Mouse (Mus musculus) liver, embryonic 16.5 days (tissue): ENCODE results near the gene Prr9. TPM values are rescaled to one million over a fixed set of nuclear protein-coding genes. Genes with fewer than 3 reads are reported as not detected.

Source experiments
- ATAC-seq: fragments of 200-750 bp; cut with Nextera tagmentation; 2 replicates; pipeline ENCODE4 v1.8.0; 2017; ENCODE audit warnings: low read depth, mild to moderate bottlenecking, moderate number of reproducible peaks, moderate library complexity
- H3K27ac ChIP-seq: fragments of 300-500 bp; sonication (generic); 2 replicates; pipeline ENCODE4 v1.5.1; 2014; ENCODE audit warnings: mild to moderate bottlenecking, low read length
- H3K27me3 ChIP-seq: fragments of 300-500 bp; sonication (generic); 2 replicates; pipeline ENCODE4 v1.6.1; 2014; ENCODE audit warnings: low read depth, low read length, mixed read lengths; ENCODE audit not compliant: control insufficient read depth, insufficient read depth
- H3K36me3 ChIP-seq: fragments of 300-500 bp; sonication (generic); 2 replicates; pipeline ENCODE4 v1.6.1; 2014; ENCODE audit warnings: mild to moderate bottlenecking; ENCODE audit not compliant: control insufficient read depth, insufficient read depth
- H3K4me1 ChIP-seq: fragments of 300-500 bp; sonication (generic); 2 replicates; pipeline ENCODE4 v1.6.1; 2014; ENCODE audit warnings: low read depth, low read length, mixed read lengths; ENCODE audit not compliant: control insufficient read depth
- H3K4me2 ChIP-seq: fragments of 300-500 bp; sonication (generic); 2 replicates; pipeline ENCODE4 v1.6.1; 2014; ENCODE audit warnings: low read depth, low read length, mixed read lengths
- H3K4me3 ChIP-seq: fragments of 300-500 bp; sonication (generic); 2 replicates; pipeline ENCODE4 v1.5.1; 2014; ENCODE audit warnings: low read depth, mild to moderate bottlenecking, low read length
- H3K9ac ChIP-seq: fragments of 300-500 bp; sonication (generic); 2 replicates; pipeline ENCODE4 v1.6.1; 2014; ENCODE audit warnings: low read depth, low read length
- H3K9me3 ChIP-seq: fragments of 300-500 bp; sonication (generic); replicated peaks from 2 replicates; pipeline ENCODE4 v1.6.1; 2016; ENCODE audit warnings: low read length; ENCODE audit not compliant: control insufficient read depth
- WGBS: fragments of 180-500 bp; shearing (Covaris S2); extraction: QIAGEN DNeasy Blood & Tissue Kit; methylation state at CpG from one replicate; pipeline ENCODE4 v1.1.7; 2014; ENCODE audit not compliant: insufficient replicate concordance; 5-methylcytosine and 5-hydroxymethylcytosine counted together
- polyA plus RNA-seq: library from polyadenylated mRNA; unstranded; fragments of >200 nt; fragmentation: Nextera tagmentation; extraction: Ambion mirVana; gene quantifications from 2 replicates; pipeline ENCODE4 v1.2.1, GENCODE M21; 2015

Prr9 gene
- polyA plus RNA-seq, 1 experiment from 2014 or later = not detected

- Histone ChIP-seq H3K4me3 (no peak overlapping the region), H3K9me3 (no peaks in the 10 kb centered on the region), H3K4me2 (no peak overlapping the region), H3K4me1 (no peaks in the 10 kb centered on the region), H3K9ac (no peak overlapping the region), H3K27me3 (no peaks in the 10 kb centered on the region), H3K27ac (no peak overlapping the region), H3K36me3 (no peaks in the 10 kb centered on the region)
- ATAC-seq = no peak
Observed at GRCm38 (mm10) chr3:92111526-92111925, 12.2 kb downstream of the Prr9 start.

GRCm38 (mm10) chr3:92110790-92111189 is 13.0 kb downstream of the Prr9 start:
- no peaks in the 10 kb centered on the region for H3K27me3 ChIP-seq
- no peak overlapping the region for H3K4me3 ChIP-seq
- H3K4me2 ChIP-seq = no peak overlapping the region
- H3K9me3 ChIP-seq = no peaks in the 10 kb centered on the region
- H3K4me1 ChIP-seq = no peaks in the 10 kb centered on the region
- H3K27ac ChIP-seq = no peak overlapping the region
- H3K9ac ChIP-seq = no peak overlapping the region
- ATAC-seq = no peak
- H3K36me3 ChIP-seq = no peaks in the 10 kb centered on the region

DNA sequence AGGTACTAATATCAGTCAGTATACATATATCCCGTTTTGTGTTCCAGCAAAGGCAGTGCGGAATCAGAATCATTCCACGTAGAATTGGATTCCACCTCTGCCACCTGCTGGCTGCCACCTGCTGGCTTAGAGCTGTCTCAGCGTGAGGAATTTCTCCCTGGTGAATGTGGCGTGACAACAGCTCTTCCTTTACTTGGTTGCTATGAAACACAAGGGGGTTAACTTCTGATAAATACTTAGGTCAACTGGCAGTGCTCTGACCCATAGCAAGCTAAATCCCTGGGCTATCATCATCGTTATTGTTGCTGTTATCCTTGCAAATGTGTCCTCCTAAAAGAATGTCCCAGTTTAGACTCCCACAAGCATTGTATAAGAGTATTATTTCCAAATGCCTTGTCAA is 17.2 kb downstream of the Prr9 start:
- WGBS = 13% methylated on average over 6 of the region's 6 CpGs
- no peak overlapping the region for H3K4me3 ChIP-seq
- no peaks in the 10 kb centered on the region for H3K27me3 ChIP-seq
- no peaks in the 10 kb centered on the region for H3K9me3 ChIP-seq
- ATAC-seq = no peak
- H3K36me3 ChIP-seq = no peaks in the 10 kb centered on the region
- no peak overlapping the region for H3K4me2 ChIP-seq
- H3K9ac ChIP-seq = no peak overlapping the region
- H3K27ac ChIP-seq = no peak overlapping the region
- H3K4me1 ChIP-seq = no peaks in the 10 kb centered on the region

DNA sequence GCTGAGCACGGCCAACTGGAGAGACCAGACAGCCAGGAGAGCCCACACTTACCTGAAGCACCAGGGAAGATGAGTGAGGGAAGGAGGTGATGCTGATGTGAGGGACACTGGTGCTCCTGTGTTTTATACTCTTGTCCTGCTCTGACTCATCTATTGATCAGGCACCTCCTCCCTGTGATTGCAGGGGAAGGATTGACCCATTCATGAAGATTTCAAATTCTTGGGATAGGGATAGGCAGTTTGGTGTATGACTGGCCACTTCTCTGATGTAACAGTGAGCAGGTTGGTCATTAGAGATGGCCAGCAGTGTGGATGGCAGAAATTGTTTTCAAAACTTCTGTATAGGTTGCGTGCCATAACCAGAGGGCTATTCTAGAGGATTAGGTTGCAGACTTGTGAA is 40.7 kb downstream of the Prr9 start, which contains the start of gene Lor:
Lor (minus strand) TSS at position 101 of the 400 bp plus-strand sequence.
- 55% methylated on average over 2 of the region's 2 CpGs for WGBS
- Histone ChIP-seq H3K4me1 (no peaks in the 10 kb centered on the region), H3K27ac (no peak within 1 kb of the TSS), H3K9me3 (no peaks in the 10 kb centered on the region), H3K4me3 (no peak within 1 kb of the TSS), H3K27me3 (peaks cover 51% of the 10 kb centered on the region), H3K4me2 (no peak within 1 kb of the TSS), H3K36me3 (no peaks in the 10 kb centered on the region), H3K9ac (no peak within 1 kb of the TSS)
- ATAC-seq = no peak

DNA sequence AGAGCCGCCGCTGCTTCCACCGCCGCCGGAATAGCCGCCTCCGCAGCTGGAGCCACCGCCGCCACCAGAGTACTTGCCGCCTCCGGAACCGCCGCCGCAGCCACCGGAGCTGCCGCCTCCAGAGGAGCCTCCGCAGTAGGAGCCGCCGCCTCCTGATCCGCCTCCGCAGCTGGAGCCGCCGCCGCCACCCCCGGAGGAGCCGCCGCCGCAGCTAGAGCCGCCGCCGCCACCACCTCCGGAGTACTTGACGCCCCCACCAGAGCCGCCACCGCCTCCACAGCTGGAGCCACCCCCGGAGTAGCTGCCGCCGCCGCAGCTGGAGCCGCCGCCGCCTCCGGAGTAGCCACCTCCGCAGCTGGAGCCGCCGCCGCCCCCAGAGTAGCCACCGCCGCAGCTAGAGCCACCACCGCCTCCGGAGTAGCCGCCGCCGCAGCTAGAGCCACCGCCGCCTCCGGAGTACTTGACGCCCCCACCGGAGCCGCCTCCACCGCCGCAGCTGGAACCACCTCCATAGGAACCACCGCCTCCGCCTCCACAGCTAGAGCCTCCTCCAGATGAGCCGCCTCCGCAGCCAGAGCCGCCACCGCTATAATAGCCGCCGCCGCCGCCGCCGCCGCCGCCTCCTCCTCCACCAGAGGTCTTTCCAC is 42.3 kb downstream of the Prr9 start:
- ATAC-seq = peak; percentile 48
- no peaks in the 10 kb centered on the region for H3K4me1 ChIP-seq
- no peaks in the 10 kb centered on the region for H3K36me3 ChIP-seq
- peaks cover 51% of the 10 kb centered on the region for H3K27me3 ChIP-seq
- no peak overlapping the region for H3K27ac ChIP-seq
- peak overlapping the region; percentile 74 for H3K4me2 ChIP-seq
- no peaks in the 10 kb centered on the region for H3K9me3 ChIP-seq
- peak overlapping the region; percentile 60 for H3K4me3 ChIP-seq
- peak overlapping the region; percentile 28; the same call in 1 of the 2 replicates for H3K9ac ChIP-seq
- under 1% methylated on average over 54 of the region's 76 CpGs for WGBS

GRCm38 (mm10) chr3:92080462-92081284 is 43.1 kb downstream of the Prr9 start:
- ATAC-seq = peak; percentile 67
- Histone ChIP-seq H3K4me3 (peak overlapping the region; percentile 60), H3K9me3 (no peaks in the 10 kb centered on the region), H3K4me2 (peak overlapping the region; percentile 74), H3K9ac (peak overlapping the region; percentile 28; the same call in 1 of the 2 replicates), H3K27ac (no peak overlapping the region), H3K27me3 (peaks cover 51% of the 10 kb centered on the region), H3K4me1 (no peaks in the 10 kb centered on the region), H3K36me3 (no peaks in the 10 kb centered on the region)
- WGBS = under 1% methylated on average over 75 of the region's 82 CpGs

Other genes starting within 250 kb of the Prr9 start
- gene Pglyrp3, start 109.4 kb downstream of the Prr9 start, polyA plus RNA-seq = not detected in 2 replicates
- gene Lor, start 40.8 kb downstream of the Prr9 start, polyA plus RNA-seq = not detected in 2 replicates
- not detected in 2 replicates for gene Lelp1, start 18.8 kb upstream of the Prr9 start, polyA plus RNA-seq
- 0.04 TPM in 1 of 2 replicates, not detected in the other for gene Sprr2a1, start 91.9 kb upstream of the Prr9 start, polyA plus RNA-seq
- gene Sprr2a2, start 92.0 kb upstream of the Prr9 start, polyA plus RNA-seq = 0.08 and 2.0 TPM in 2 replicates
- gene Sprr2a3, start 161.5 kb upstream of the Prr9 start, polyA plus RNA-seq = 0.32 TPM in 1 of 2 replicates, not detected in the other
- gene Sprr2b, start 192.7 kb upstream of the Prr9 start, polyA plus RNA-seq = 0.11 TPM in 1 of 2 replicates, not detected in the other
- not detected in 2 replicates for gene Sprr2d, start 215.2 kb upstream of the Prr9 start, polyA plus RNA-seq
- not detected in 2 replicates for gene Sprr2e, start 228.2 kb upstream of the Prr9 start, polyA plus RNA-seq
- gene Sprr2f, start 241.2 kb upstream of the Prr9 start, polyA plus RNA-seq = not detected in 2 replicates